Mouse (Mus musculus): ENCODE data around the gene 1810046K07Rik. TPM values are rescaled to one million over a fixed set of nuclear protein-coding genes. Genes with fewer than 3 reads are reported as not detected.

1810046K07Rik gene
- polyA plus RNA-seq, 1 experiment from 2014 or later = 0.73 TPM

DNA sequence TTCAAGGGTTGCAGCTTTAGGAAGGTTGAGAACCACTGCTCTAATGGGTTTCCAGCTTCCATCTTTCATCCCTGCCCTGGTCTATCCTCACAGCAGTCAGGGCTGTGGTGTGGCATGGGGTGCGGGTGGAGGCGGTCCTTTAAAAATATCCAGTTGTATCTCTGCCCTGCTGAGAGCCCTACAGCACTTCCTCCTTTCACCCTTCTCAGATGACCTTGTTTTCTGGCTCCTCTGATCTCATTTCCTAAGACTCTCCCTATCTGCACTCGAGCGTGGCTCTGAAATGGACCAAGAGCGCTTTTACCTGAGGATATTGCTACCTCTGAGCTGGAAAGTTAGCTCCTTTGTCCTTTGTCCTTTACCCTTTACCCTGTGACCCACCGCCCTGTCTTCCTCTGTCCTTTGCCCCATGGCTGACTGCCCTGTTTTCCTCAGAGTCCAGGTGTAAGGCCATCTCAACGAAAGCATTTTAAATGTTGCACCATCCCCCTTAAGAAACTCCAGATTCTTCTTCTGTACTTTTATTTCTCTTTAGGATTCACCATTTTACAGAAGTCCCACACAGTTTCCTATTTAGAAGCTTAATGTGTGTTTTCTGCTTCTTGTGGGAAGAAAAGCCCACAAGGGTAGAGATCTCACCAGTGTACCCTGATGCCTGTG, 4.2 kb downstream of the 1810046K07Rik start:
- no peak for TF ChIP-seq CTCF (IDR thresholded peaks at IDR 0.05; ENCODE audit: low read depth)
- TF ChIP-seq EP300 (IDR thresholded peaks at IDR 0.05; ENCODE audit: low read depth) = no peak
- H3K9me3 ChIP-seq (ENCODE audit: low read length) = no peaks in the 10 kb centered on the region
- ATAC-seq (no peak), DNase-seq (no peak)
- no peak overlapping the region for H3K9ac ChIP-seq (replicated peaks)
- H3K27me3 ChIP-seq (ENCODE audit: insufficient read depth, low read length) = no peaks in the 10 kb centered on the region
- H3K36me3 ChIP-seq (replicated peaks; ENCODE audit: insufficient read depth, low read length) = no peaks in the 10 kb centered on the region
- H3K4me2 ChIP-seq (ENCODE audit: low read depth, low read length) = no peak overlapping the region
- 47% methylated on average over 7 of the region's 7 CpGs for WGBS (ENCODE audit: insufficient replicate concordance)
- H3K4me1 ChIP-seq (ENCODE audit: insufficient read depth) = no peaks in the 10 kb centered on the region
- H3K27ac ChIP-seq (ENCODE audit: low read depth) = no peak overlapping the region
- H3K4me3 ChIP-seq (ENCODE audit: low read depth, low read length) = no peak overlapping the region

DNA sequence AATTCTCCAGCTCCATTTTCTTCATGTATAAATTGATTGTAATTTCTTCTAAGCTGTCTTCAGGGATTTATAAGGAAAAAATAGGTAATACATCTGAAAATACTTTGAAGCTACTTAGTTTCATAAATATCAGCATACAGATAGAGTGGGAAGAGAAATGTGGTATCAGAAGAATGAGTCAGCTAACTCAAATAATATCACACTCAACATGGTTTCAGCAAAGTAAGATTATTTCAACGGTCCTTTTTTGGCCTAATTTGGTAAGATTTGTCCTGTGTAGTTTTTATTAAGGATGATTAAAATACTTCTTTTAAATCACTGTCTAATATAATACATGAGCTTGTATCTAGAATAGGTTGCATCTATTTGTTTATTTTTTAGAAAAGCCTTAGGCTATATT, 8.6 kb downstream of the 1810046K07Rik start:
- WGBS (ENCODE audit: insufficient replicate concordance) = 52% methylated on average over 1 of the region's 1 CpGs
- ATAC-seq (no peak), DNase-seq (no peak)
- H3K9ac ChIP-seq (replicated peaks) = no peak overlapping the region
- H3K36me3 ChIP-seq (replicated peaks; ENCODE audit: insufficient read depth, low read length) = no peaks in the 10 kb centered on the region
- no peaks in the 10 kb centered on the region for H3K9me3 ChIP-seq (ENCODE audit: low read length)
- no peak overlapping the region for H3K4me3 ChIP-seq (ENCODE audit: low read depth, low read length)
- no peak overlapping the region for H3K27ac ChIP-seq (ENCODE audit: low read depth)
- H3K4me2 ChIP-seq (ENCODE audit: low read depth, low read length) = no peak overlapping the region
- H3K4me1 ChIP-seq (ENCODE audit: insufficient read depth) = peaks cover 5% of the 10 kb centered on the region; the same call in 1 of the 2 replicates
- TF ChIP-seq CTCF (IDR thresholded peaks at IDR 0.05; ENCODE audit: low read depth) = no peak
- no peak; the same call in 1 of the 2 replicates for TF ChIP-seq EP300 (IDR thresholded peaks at IDR 0.05; ENCODE audit: low read depth)
- H3K27me3 ChIP-seq (ENCODE audit: insufficient read depth, low read length) = no peaks in the 10 kb centered on the region

DNA sequence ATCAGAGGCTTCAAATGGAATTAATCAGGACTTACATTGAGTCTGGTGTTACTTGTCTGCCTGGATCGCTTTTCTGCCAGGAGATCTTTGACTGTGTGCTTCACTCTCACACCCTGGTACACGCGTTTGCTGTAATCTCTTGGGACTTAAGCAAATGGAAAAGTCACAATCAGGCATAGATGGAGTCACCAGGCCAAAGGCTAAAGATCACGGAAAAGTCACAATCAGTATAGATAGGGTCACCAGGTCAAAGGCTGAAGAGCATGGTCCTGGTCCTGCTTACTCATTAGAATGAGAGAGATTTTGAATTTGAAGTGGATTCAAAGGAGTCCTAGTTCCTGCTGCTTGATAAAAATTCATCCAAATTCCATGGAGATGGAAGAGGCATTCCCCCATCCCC, 10.5 kb downstream of the 1810046K07Rik start:
- H3K9me3 ChIP-seq (ENCODE audit: low read length) = no peaks in the 10 kb centered on the region
- DNase-seq (no peak), ATAC-seq (no peak)
- H3K4me3 ChIP-seq (ENCODE audit: low read depth, low read length) = no peak overlapping the region
- no peaks in the 10 kb centered on the region for H3K36me3 ChIP-seq (replicated peaks; ENCODE audit: insufficient read depth, low read length)
- no peaks in the 10 kb centered on the region for H3K27me3 ChIP-seq (ENCODE audit: insufficient read depth, low read length)
- TF ChIP-seq CTCF (IDR thresholded peaks at IDR 0.05; ENCODE audit: low read depth) (no peak), EP300 (IDR thresholded peaks at IDR 0.05; ENCODE audit: low read depth) (no peak)
- whole genome bisulfite sequencing (ENCODE audit: insufficient replicate concordance) = 49% methylated on average over 4 of the region's 4 CpGs
- no peak overlapping the region for H3K4me2 ChIP-seq (ENCODE audit: low read depth, low read length)
- H3K9ac ChIP-seq (replicated peaks) = no peak overlapping the region
- peaks cover 5% of the 10 kb centered on the region; the same call in 1 of the 2 replicates for H3K4me1 ChIP-seq (ENCODE audit: insufficient read depth)
- H3K27ac ChIP-seq (ENCODE audit: low read depth) = no peak overlapping the region

DNA sequence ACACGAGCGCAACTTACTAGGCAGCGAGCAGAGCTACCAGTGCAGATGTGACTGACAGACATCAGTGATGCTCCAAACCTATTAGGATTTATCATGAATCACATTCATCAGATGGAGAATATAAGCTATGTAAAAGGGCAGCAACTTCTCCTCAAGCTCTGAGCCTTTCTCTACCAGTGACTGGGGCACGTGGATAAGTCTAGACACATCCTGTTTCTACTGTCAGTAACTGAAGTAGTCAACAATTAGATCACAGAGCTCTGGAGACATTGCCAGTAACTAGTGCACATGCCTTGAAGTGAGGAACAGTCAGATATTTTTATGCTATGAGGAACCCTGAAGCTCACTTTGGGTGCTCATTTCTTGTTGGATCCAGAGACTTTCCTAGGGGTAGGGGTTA, 11.4 kb downstream of the 1810046K07Rik start:
- WGBS (ENCODE audit: insufficient replicate concordance) = 75% methylated on average over 4 of the region's 4 CpGs
- no peaks in the 10 kb centered on the region for H3K9me3 ChIP-seq (ENCODE audit: low read length)
- H3K4me3 ChIP-seq (ENCODE audit: low read depth, low read length) = no peak overlapping the region

DNA sequence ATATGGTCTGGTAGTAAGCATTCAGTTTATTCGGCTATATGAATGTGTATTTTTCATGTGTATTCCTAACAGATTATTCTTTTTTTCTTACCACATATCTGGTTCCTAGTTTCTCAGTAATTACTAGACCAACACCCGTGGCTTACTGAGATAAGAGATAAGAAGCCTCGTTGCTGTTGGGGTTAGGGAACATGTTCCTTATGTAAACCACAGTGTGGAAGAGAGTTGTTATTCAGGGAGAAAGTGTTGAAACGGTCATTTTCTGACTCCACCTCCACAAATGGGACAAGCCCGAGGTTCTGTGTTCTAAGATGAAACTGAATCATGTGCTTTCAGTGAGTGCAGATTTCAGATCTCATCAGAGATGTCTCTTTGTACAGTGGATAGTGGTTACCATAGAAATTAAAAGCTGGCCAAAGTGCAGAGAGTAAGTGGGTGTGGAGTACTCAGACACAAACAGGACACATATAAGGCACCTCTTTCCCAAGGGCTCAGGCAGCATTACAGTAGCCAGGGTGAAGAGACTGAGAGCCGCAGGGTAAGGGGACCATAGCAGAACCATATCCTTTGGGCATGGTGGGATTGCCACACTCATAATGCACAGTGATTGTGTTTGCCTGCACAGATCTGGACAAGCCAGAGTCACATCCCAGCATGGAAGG, 13.2 kb downstream of the 1810046K07Rik start:
- Histone ChIP-seq H3K9ac (replicated peaks) (no peak overlapping the region), H3K4me2 (ENCODE audit: low read depth, low read length) (no peak overlapping the region), H3K4me3 (ENCODE audit: low read depth, low read length) (no peak overlapping the region), H3K36me3 (replicated peaks; ENCODE audit: insufficient read depth, low read length) (no peaks in the 10 kb centered on the region), H3K9me3 (ENCODE audit: low read length) (no peaks in the 10 kb centered on the region), H3K4me1 (ENCODE audit: insufficient read depth) (peaks cover 9% of the 10 kb centered on the region; the same call in 1 of the 2 replicates), H3K27ac (ENCODE audit: low read depth) (no peak overlapping the region), H3K27me3 (ENCODE audit: insufficient read depth, low read length) (no peaks in the 10 kb centered on the region)
- DNase-seq (no peak), ATAC-seq (peak; percentile 41)
- peak; percentile 90 for TF ChIP-seq EP300 (IDR thresholded peaks at IDR 0.05; ENCODE audit: low read depth)
- no peak for TF ChIP-seq CTCF (IDR thresholded peaks at IDR 0.05; ENCODE audit: low read depth)
- 22% methylated on average over 6 of the region's 6 CpGs for WGBS (ENCODE audit: insufficient replicate concordance)

More for the DNA sequence above, 11.4 kb downstream of the 1810046K07Rik start:
- ATAC-seq (no peak), DNase-seq (no peak)
- no peak overlapping the region for H3K27ac ChIP-seq (ENCODE audit: low read depth)
- no peaks in the 10 kb centered on the region for H3K36me3 ChIP-seq (replicated peaks; ENCODE audit: insufficient read depth, low read length)
- TF ChIP-seq EP300 (IDR thresholded peaks at IDR 0.05; ENCODE audit: low read depth) (no peak), CTCF (IDR thresholded peaks at IDR 0.05; ENCODE audit: low read depth) (no peak)
- H3K27me3 ChIP-seq (ENCODE audit: insufficient read depth, low read length) = no peaks in the 10 kb centered on the region
- H3K4me2 ChIP-seq (ENCODE audit: low read depth, low read length) = no peak overlapping the region
- H3K9ac ChIP-seq (replicated peaks) = no peak overlapping the region
- peaks cover 5% of the 10 kb centered on the region; the same call in 1 of the 2 replicates for H3K4me1 ChIP-seq (ENCODE audit: insufficient read depth)

DNA sequence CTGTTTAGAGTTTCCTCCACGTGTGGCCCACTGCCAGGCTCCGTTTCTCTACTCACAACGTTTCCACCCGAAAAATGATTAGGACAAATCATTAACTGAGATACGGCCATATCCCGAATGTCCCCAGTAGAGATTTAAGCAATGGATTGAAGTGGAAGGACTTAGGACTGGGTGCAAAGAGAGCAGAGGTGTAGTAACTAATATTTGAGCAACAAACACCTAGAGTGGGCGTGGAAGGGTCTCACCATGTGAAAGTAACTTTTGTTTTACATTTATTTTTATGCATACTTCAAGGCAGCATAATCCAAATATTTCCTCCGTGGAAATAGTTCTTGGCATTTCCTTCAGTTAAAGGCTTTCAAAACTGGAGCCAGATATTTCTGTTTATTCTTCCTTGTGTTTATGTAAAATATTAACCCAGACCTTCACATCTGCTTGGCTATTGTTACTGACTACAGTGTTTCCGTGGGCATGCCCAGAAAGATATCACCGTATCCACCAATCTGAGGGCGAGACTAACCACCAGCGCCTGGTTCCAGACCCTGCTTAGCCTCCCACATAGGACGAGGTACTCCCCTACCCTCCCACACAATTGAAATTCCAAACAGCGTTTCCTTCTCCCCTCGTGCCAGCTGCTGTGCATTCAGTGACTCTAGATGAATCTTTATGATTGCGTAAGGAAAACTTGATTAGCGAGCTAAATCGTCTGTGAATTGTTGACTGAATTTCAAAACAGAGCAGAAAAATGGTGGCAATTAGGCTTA, 16.0 kb downstream of the 1810046K07Rik start:
- Histone ChIP-seq H3K36me3 (replicated peaks; ENCODE audit: insufficient read depth, low read length) (no peaks in the 10 kb centered on the region), H3K4me1 (ENCODE audit: insufficient read depth) (peaks cover 9% of the 10 kb centered on the region; the same call in 1 of the 2 replicates), H3K9me3 (ENCODE audit: low read length) (no peaks in the 10 kb centered on the region), H3K27ac (ENCODE audit: low read depth) (peak overlapping the region; percentile 46; the same call in 1 of the 2 replicates), H3K9ac (replicated peaks) (no peak overlapping the region), H3K4me2 (ENCODE audit: low read depth, low read length) (peak overlapping the region; percentile 60), H3K4me3 (ENCODE audit: low read depth, low read length) (peak overlapping the region; percentile 22; the same call in 1 of the 2 replicates), H3K27me3 (ENCODE audit: insufficient read depth, low read length) (no peaks in the 10 kb centered on the region)
- 48% methylated on average over 18 of the region's 18 CpGs for WGBS (ENCODE audit: insufficient replicate concordance)
- no peak for TF ChIP-seq CTCF (IDR thresholded peaks at IDR 0.05; ENCODE audit: low read depth)
- TF ChIP-seq EP300 (IDR thresholded peaks at IDR 0.05; ENCODE audit: low read depth) = peak; percentile 46; the same call in 1 of the 2 replicates
- DNase-seq (peak; percentile 29), ATAC-seq (peak; percentile 93)
